Mouse (Mus musculus): ENCODE data around the gene Myom1.

GRCm38 (mm10) chr17:71153356-71153755, 150.9 kb downstream of the Myom1 start:
- no peak for TF ChIP-seq CTCF (IDR thresholded peaks at IDR 0.05; ENCODE audit: extremely low read depth, insufficient read depth, insufficient read length, insufficient replicate concordance)
- TF ChIP-seq POLR2A (IDR thresholded peaks at IDR 0.05; ENCODE audit: low read depth, low read length) = no peak

All from spleen, adult 2 months (tissue).